Comparison of ENCODE assay signal across 8 mouse cellular contexts in the genomic region with DNA sequence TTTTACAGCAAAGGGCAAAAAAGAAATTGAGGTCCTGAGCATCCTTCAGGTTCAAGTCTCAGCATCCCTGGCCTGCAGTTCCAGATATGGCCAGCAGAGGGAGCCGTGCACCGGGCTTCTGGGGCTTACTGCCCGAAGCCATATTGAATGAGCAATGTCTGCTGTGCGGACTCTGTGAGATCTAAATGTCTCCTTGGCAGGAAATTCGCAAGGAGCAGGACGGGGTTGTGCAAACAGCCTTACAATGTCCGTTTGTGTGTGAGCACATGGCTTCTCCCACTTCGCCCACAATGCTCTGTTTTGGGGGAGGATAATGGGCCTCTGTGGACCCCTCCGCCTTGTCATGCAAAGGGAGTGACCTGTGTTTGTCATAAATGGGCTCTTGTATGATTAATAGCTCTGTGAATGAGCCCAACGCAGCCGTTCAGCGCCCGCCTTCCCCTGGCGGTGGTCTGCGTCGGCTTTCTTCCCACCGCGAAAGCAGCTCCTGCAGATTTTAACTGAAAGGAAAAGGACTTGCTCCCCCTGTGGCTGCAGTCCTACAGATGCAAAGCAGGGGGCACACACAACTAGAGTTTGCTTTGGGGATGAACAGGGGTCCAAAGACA.
DNase-seq lines count a peak whose midpoint lies in the region; ATAC-seq and TF ChIP-seq lines count a peak whose summit lies in the region.

No protein-coding gene starts in this region.

- H3K9ac ChIP-seq in forebrain, embryonic 14.5 days (ENCODE audit: low read length), result peak overlapping the region; percentile 62
- H3K9ac ChIP-seq in liver, embryonic 15.5 days, result no peak overlapping the region
- H3K9ac ChIP-seq in neural tube, embryonic 13.5 days, result peak overlapping the region; percentile 65

- H3K4me3 ChIP-seq in E14TG2a.4 (replicated peaks; ENCODE audit: low read length), result peak overlapping the region; percentile 79
- H3K4me3 ChIP-seq in forebrain, embryonic 14.5 days (ENCODE audit: low read depth, low read length), result peak overlapping the region; percentile 27
- H3K4me3 ChIP-seq in liver, embryonic 15.5 days (replicated peaks), result peak overlapping the region; percentile 18; the same call in 1 of the 2 replicates
- H3K4me3 ChIP-seq in neural tube, embryonic 13.5 days, result peak overlapping the region; percentile 28
- H3K4me3 ChIP-seq in testis, adult 2 months (ENCODE audit: control insufficient read depth, low read depth, low read length), result peak overlapping the region; percentile 72

- peak; percentile 100 for TF ChIP-seq CTCF in E14TG2a.4 (conservative IDR thresholded peaks at IDR 0.05; ENCODE audit: low read length)
- peak; percentile 97 for TF ChIP-seq CTCF in testis, adult 2 months (IDR thresholded peaks at IDR 0.05; ENCODE audit: control insufficient read depth, insufficient read depth, insufficient replicate concordance, low read depth, low read length)

- no peaks in the 10 kb centered on the region for H3K9me3 ChIP-seq in E14TG2a.4 (ENCODE audit: low read length)
- no peaks in the 10 kb centered on the region for H3K9me3 ChIP-seq in forebrain, embryonic 14.5 days (replicated peaks; ENCODE audit: control insufficient read depth, low read length)
- no peaks in the 10 kb centered on the region for H3K9me3 ChIP-seq in liver, embryonic 15.5 days (replicated peaks)
- H3K9me3 ChIP-seq in neural tube, embryonic 13.5 days, result no peaks in the 10 kb centered on the region

- WGBS in forebrain, embryonic 14.5 days, result 9% methylated on average over 18 of the region's 18 CpGs
- WGBS in liver, embryonic 15.5 days (ENCODE audit: insufficient replicate concordance), result 12% methylated on average over 18 of the region's 18 CpGs
- WGBS in neural tube, embryonic 13.5 days, result 15% methylated on average over 18 of the region's 18 CpGs

- H3K27ac ChIP-seq in forebrain, embryonic 14.5 days (ENCODE audit: low read depth, low read length), result peak overlapping the region; percentile 89
- H3K27ac ChIP-seq in liver, embryonic 15.5 days (replicated peaks), result no peak overlapping the region
- H3K27ac ChIP-seq in neural tube, embryonic 13.5 days (replicated peaks), result peak overlapping the region; percentile 87
- 0 out of 2 replicates have a peak overlapping the region, but pooled peaks have one; percentile 5 for H3K27ac ChIP-seq in testis, adult 2 months (ENCODE audit: control insufficient read depth, insufficient read depth, low read depth, low read length)

- no peaks in the 10 kb centered on the region for H3K27me3 ChIP-seq in E14TG2a.4 (ENCODE audit: insufficient read depth, low read length)
- H3K27me3 ChIP-seq in forebrain, embryonic 14.5 days (replicated peaks; ENCODE audit: control insufficient read depth, insufficient read depth, low read length), result no peaks in the 10 kb centered on the region
- no peaks in the 10 kb centered on the region for H3K27me3 ChIP-seq in liver, embryonic 15.5 days
- H3K27me3 ChIP-seq in neural tube, embryonic 13.5 days, result no peaks in the 10 kb centered on the region
- H3K27me3 ChIP-seq in testis, adult 2 months (ENCODE audit: control insufficient read depth, insufficient read depth, low read length), result no peaks in the 10 kb centered on the region

- H3K36me3 ChIP-seq in E14TG2a.4 (ENCODE audit: insufficient read depth, low read length), result no peaks in the 10 kb centered on the region
- H3K36me3 ChIP-seq in forebrain, embryonic 14.5 days (ENCODE audit: control insufficient read depth, insufficient read depth, low read length), result no peaks in the 10 kb centered on the region
- no peaks in the 10 kb centered on the region for H3K36me3 ChIP-seq in liver, embryonic 15.5 days (replicated peaks)
- H3K36me3 ChIP-seq in neural tube, embryonic 13.5 days, result no peaks in the 10 kb centered on the region
- H3K36me3 ChIP-seq in testis, adult 2 months (ENCODE audit: control insufficient read depth, insufficient read depth, low read length), result no peaks in the 10 kb centered on the region

- H3K4me1 ChIP-seq in E14TG2a.4 (replicated peaks; ENCODE audit: low read depth, low read length), result peaks cover 44% of the 10 kb centered on the region
- H3K4me1 ChIP-seq in forebrain, embryonic 14.5 days (ENCODE audit: control insufficient read depth, insufficient read depth, low read length), result no peaks in the 10 kb centered on the region
- H3K4me1 ChIP-seq in liver, embryonic 15.5 days (replicated peaks), result no peaks in the 10 kb centered on the region; the same call in 1 of the 2 replicates
- peaks cover 12% of the 10 kb centered on the region for H3K4me1 ChIP-seq in neural tube, embryonic 13.5 days (replicated peaks)
- peaks cover 7% of the 10 kb centered on the region for H3K4me1 ChIP-seq in testis, adult 2 months (ENCODE audit: control insufficient read depth, insufficient read depth, low read length)

- intact Hi-C loops in heart, postnatal 10 days (cut with DNase I), result loop anchor here (1.0 to 2.0 kb wide), 4 partner anchors 73 to 891 kb away; no protein-coding TSS in a partner anchor

- no peak for TF ChIP-seq POLR2A in testis, adult 2 months (IDR thresholded peaks at IDR 0.05; ENCODE audit: control insufficient read depth, low read depth, low read length)

- peak; percentile 93 for DNase-seq in forebrain, embryonic 14.5 days (ENCODE audit: low spot score)
- peak; percentile 89 to 94 for DNase-seq in heart, postnatal 10 days
- DNase-seq in kidney, postnatal 4 days, result peak; percentile 93 to 94

- H3K4me2 ChIP-seq in forebrain, embryonic 14.5 days (ENCODE audit: low read length), result peak overlapping the region; percentile 59
- peak overlapping the region; percentile 56 for H3K4me2 ChIP-seq in liver, embryonic 15.5 days
- H3K4me2 ChIP-seq in neural tube, embryonic 13.5 days, result peak overlapping the region; percentile 57

- ATAC-seq in cerebellum, adult (ENCODE audit: insufficient number of reproducible peaks, low FRiP score, low TSS enrichment), result peak; percentile 69
- ATAC-seq in forebrain, embryonic 14.5 days, result peak; percentile 92
- ATAC-seq in liver, embryonic 15.5 days (ENCODE audit: insufficient read depth), result no peak
- ATAC-seq in neural tube, embryonic 13.5 days (ENCODE audit: low read depth), result peak; percentile 92

Comparison
In these comparisons a context has a peak if more than half of its experiments do, and no peak if none do; other contexts are left out.
1. H3K4me3 ChIP-seq: peak in every context shown above with its lines; median percentile 79 in E14TG2a.4; 72 in testis, adult 2 months; 28 in neural tube, embryonic 13.5 days; 27 in forebrain, embryonic 14.5 days; 18 in liver, embryonic 15.5 days.